Mouse (Mus musculus): ENCODE results near the gene H2al2c. TPM values are rescaled to one million over a fixed set of nuclear protein-coding genes. Genes with fewer than 3 reads are reported as not detected.

The H2al2c gene
- polyA plus RNA-seq (2014; fragmentation: Illumina TruSeq; extraction: RNeasy Lipid Tissue Mini Kit (QIAGEN cat#74804); ENCODE audit: low read depth, low replicate concordance), result not detected

GRCm38 (mm10) chrY:2598799-2599198, at the start of gene H2al2c:
H2al2c (plus strand) TSS chrY:2599099.

Other genes starting within 250 kb of the H2al2c start
- gene Sry, start 64.6 kb downstream of the H2al2c start, polyA plus RNA-seq (2014; fragmentation: Illumina TruSeq; extraction: RNeasy Lipid Tissue Mini Kit (QIAGEN cat#74804); ENCODE audit: low read depth, low replicate concordance), result not detected
- gene H2al2b, start 121.6 kb downstream of the H2al2c start, polyA plus RNA-seq (2014; fragmentation: Illumina TruSeq; extraction: RNeasy Lipid Tissue Mini Kit (QIAGEN cat#74804); ENCODE audit: low read depth, low replicate concordance), result not detected
- not detected for gene Gm4064, start 197.1 kb downstream of the H2al2c start, polyA plus RNA-seq (2014; fragmentation: Illumina TruSeq; extraction: RNeasy Lipid Tissue Mini Kit (QIAGEN cat#74804); ENCODE audit: low read depth, low replicate concordance)
- not detected for gene Rbmy, start 231.6 kb downstream of the H2al2c start, polyA plus RNA-seq (2014; fragmentation: Illumina TruSeq; extraction: RNeasy Lipid Tissue Mini Kit (QIAGEN cat#74804); ENCODE audit: low read depth, low replicate concordance)
- gene Gm10256, start 231.6 kb downstream of the H2al2c start, polyA plus RNA-seq (2014; fragmentation: Illumina TruSeq; extraction: RNeasy Lipid Tissue Mini Kit (QIAGEN cat#74804); ENCODE audit: low read depth, low replicate concordance), result not detected

Data from sigmoid colon, adult 10 weeks (tissue).